Mouse (Mus musculus): ENCODE measurements around the gene Fah. TPM values are rescaled to one million over a fixed set of nuclear protein-coding genes. Genes with fewer than 3 reads are reported as not detected.

Fah gene
- polyA plus RNA-seq (2012; rRNA removed): 850 and 987 TPM in 2 replicates

DNA sequence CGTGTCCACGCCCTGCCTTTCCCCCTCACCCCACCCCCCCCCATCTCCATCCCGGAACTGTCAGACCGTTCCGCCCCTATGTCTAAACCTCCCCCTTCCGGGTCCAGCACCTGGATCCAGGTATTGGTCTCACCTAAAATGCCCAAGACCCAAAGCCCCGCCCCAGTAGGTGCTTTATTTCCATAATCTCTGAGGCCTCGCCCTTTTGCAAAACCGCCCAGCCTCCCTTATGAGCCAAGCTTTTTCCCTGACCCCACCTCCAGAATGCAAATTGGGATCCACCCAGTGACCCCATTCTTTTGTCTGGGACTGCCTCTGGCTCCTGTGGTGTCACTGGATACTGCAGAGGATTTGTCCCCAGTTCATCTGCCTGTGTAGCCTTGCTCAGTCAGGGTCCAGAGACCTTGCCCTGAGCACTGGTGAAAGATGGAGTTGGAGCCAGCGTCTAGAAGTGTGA, at the start of gene Fah:
TSS of gene Fah (minus strand) at position 430 of the 457 bp plus-strand sequence.
- no peaks in the 10 kb centered on the region for H3K27me3 ChIP-seq (replicated peaks; ENCODE audit: control insufficient read depth, insufficient read depth, low read length)
- 5% methylated on average over 10 of the region's 10 CpGs for WGBS
- no peaks in the 10 kb centered on the region for H3K36me3 ChIP-seq (ENCODE audit: control insufficient read depth, insufficient read depth, low read length)
- no peak for TF ChIP-seq POLR2A (IDR thresholded peaks at IDR 0.05; ENCODE audit: low read depth, low read length)
- TF ChIP-seq CTCF (conservative IDR thresholded peaks at IDR 0.05; ENCODE audit: insufficient read depth, insufficient read length, low read depth, low read length): no peak
- no peaks in the 10 kb centered on the region; the same call in 1 of the 2 replicates for H3K4me1 ChIP-seq (ENCODE audit: control insufficient read depth, insufficient read depth, low read length)
- peak within 1 kb of the TSS; percentile 82 for H3K4me3 ChIP-seq (ENCODE audit: insufficient read depth, low read depth, low read length)
- peak; percentile 92 for DNase-seq
- H3K27ac ChIP-seq (ENCODE audit: insufficient read depth, low read depth, low read length): peak within 1 kb of the TSS; percentile 88

DNA sequence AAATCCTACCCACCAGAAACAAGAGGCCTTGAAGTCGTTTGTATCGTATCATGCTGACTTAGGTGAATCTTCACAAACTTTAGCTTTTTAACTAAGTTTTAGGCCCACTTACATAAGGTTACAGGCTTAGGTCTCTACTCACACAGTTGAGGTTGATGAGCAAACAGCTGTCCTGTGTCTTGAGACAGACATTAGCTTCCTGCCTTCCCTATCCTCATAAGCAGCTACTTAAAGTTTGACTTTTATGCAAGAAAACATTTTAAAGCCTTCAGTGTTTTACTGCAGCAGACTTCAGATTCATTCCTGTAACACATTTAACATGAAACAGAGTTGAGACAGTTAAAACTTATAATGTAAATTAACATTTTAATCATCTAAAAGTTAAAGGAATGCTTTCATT, 46.2 kb upstream of the Fah start:
- WGBS: 63% methylated on average over 2 of the region's 2 CpGs
- no peak for DNase-seq
- H3K4me1 ChIP-seq (ENCODE audit: control insufficient read depth, insufficient read depth, low read length): peaks cover 4% of the 10 kb centered on the region; the same call in 1 of the 2 replicates
- H3K27ac ChIP-seq (ENCODE audit: insufficient read depth, low read depth, low read length): no peak overlapping the region
- H3K4me3 ChIP-seq (ENCODE audit: insufficient read depth, low read depth, low read length): no peak overlapping the region
- TF ChIP-seq POLR2A (IDR thresholded peaks at IDR 0.05; ENCODE audit: low read depth, low read length): no peak
- no peak for TF ChIP-seq CTCF (conservative IDR thresholded peaks at IDR 0.05; ENCODE audit: insufficient read depth, insufficient read length, low read depth, low read length)
- no peaks in the 10 kb centered on the region for H3K36me3 ChIP-seq (ENCODE audit: control insufficient read depth, insufficient read depth, low read length)
- H3K27me3 ChIP-seq (replicated peaks; ENCODE audit: control insufficient read depth, insufficient read depth, low read length): no peaks in the 10 kb centered on the region

DNA sequence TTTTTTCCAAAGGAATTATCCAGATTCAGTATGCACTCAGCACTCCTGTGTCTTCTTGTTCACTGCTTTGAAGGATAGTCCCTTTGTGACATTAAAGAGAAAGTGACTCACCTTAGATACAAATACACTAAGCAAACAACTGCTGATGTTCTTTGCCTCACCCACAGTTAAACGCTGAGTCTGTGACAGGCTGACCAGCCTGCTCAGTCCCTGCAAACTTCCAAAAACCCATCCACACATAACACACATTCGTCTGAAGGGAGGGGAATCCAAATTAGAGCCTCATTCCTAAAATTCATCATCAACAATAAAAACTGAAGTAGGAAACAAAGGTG, 45.4 kb upstream of the Fah start:
- DNase-seq: no peak
- Histone ChIP-seq H3K36me3 (ENCODE audit: control insufficient read depth, insufficient read depth, low read length) (no peaks in the 10 kb centered on the region), H3K4me3 (ENCODE audit: insufficient read depth, low read depth, low read length) (no peak overlapping the region), H3K4me1 (ENCODE audit: control insufficient read depth, insufficient read depth, low read length) (peaks cover 4% of the 10 kb centered on the region; the same call in 1 of the 2 replicates), H3K27ac (ENCODE audit: insufficient read depth, low read depth, low read length) (no peak overlapping the region), H3K27me3 (replicated peaks; ENCODE audit: control insufficient read depth, insufficient read depth, low read length) (no peaks in the 10 kb centered on the region)
- TF ChIP-seq POLR2A (IDR thresholded peaks at IDR 0.05; ENCODE audit: low read depth, low read length) (no peak), CTCF (conservative IDR thresholded peaks at IDR 0.05; ENCODE audit: insufficient read depth, insufficient read length, low read depth, low read length) (no peak)
- WGBS: 56% methylated on average over 2 of the region's 2 CpGs

DNA sequence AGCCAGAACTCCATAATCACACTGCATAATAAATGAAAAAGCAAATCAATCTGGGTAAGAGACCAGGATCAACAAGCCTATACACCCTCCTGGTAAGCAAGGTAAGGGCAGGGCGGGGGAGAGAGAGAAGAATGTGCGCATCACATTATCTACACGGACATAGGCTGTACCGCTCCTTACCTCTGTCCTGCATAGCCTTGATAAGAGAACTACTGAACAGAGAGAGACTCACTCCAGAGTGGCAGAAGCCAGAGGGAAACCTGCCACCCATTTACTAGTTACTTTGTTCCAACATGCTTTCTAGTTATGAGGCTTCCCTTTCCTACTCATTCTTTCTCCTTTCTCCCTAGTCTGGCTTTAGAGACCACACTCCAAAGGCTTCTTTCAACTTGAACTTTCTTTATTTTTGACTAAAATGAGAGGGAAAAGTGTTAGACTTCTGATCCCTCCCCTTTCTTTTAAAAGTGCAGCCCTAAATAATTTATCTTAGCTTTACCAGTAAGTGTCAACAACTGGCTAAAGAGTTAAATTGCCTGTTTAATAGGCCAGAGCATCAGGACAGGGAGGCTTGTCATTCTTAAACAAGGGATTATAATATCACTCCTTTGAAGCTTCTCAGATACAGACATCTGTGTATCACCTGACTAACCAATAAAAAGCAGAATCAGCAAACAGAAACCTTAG, 44.9 kb upstream of the Fah start:
- no peaks in the 10 kb centered on the region for H3K27me3 ChIP-seq (replicated peaks; ENCODE audit: control insufficient read depth, insufficient read depth, low read length)
- TF ChIP-seq POLR2A (IDR thresholded peaks at IDR 0.05; ENCODE audit: low read depth, low read length) (no peak), CTCF (conservative IDR thresholded peaks at IDR 0.05; ENCODE audit: insufficient read depth, insufficient read length, low read depth, low read length) (no peak)
- no peak for DNase-seq
- H3K27ac ChIP-seq (ENCODE audit: insufficient read depth, low read depth, low read length): no peak overlapping the region
- WGBS: 87% methylated on average over 4 of the region's 4 CpGs
- no peaks in the 10 kb centered on the region; the same call in 1 of the 2 replicates for H3K4me1 ChIP-seq (ENCODE audit: control insufficient read depth, insufficient read depth, low read length)
- H3K36me3 ChIP-seq (ENCODE audit: control insufficient read depth, insufficient read depth, low read length): no peaks in the 10 kb centered on the region
- no peak overlapping the region for H3K4me3 ChIP-seq (ENCODE audit: insufficient read depth, low read depth, low read length)

DNA sequence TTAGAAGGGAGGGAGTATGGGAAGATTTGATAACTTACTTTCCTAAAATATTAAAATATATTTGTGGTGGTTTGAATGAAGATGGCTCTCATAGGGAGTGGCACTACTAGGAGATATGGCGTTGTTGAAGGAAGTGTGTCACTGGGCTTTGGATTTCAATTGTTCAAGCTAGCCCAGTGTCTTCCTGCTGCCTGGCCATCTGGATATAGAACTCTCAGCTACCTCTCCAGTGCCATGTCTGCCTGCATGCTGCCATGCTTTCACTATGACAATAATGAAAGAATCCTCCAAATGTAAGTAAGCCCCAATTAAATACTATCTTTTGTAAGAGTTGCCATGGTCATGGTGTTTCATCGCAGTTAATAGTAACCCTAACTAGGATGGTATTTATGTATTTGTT, 42.5 kb upstream of the Fah start:
- H3K36me3 ChIP-seq (ENCODE audit: control insufficient read depth, insufficient read depth, low read length): no peaks in the 10 kb centered on the region
- 87% methylated on average over 2 of the region's 2 CpGs for WGBS

DNA sequence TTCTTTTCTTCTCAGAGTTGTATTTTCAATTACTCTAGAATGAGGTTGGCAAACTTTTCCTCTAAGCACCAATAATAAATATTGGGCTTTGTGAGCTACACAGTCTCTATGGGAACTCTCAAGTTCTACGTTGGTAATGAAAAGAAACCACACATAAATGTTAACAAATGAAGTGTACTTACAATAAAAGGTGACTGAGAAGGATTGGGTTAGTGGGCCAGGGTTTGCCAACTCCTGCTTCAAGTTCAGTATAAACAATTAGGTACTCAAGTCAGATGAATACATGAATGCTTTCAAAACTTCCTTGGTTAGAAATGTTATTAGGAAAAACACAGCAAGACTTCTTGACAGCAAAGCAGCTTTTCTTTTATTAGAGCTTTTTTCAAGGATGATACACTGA, 39.7 kb upstream of the Fah start:
- Histone ChIP-seq H3K4me1 (ENCODE audit: control insufficient read depth, insufficient read depth, low read length) (peaks cover 6% of the 10 kb centered on the region; the same call in 1 of the 2 replicates), H3K36me3 (ENCODE audit: control insufficient read depth, insufficient read depth, low read length) (no peaks in the 10 kb centered on the region), H3K27ac (ENCODE audit: insufficient read depth, low read depth, low read length) (no peak overlapping the region), H3K4me3 (ENCODE audit: insufficient read depth, low read depth, low read length) (no peak overlapping the region), H3K27me3 (replicated peaks; ENCODE audit: control insufficient read depth, insufficient read depth, low read length) (no peaks in the 10 kb centered on the region)
- TF ChIP-seq POLR2A (IDR thresholded peaks at IDR 0.05; ENCODE audit: low read depth, low read length): no peak
- 69% methylated on average over 1 of the region's 1 CpGs for WGBS
- no peak for DNase-seq

More for the DNA sequence above, 42.5 kb upstream of the Fah start:
- Histone ChIP-seq H3K27me3 (replicated peaks; ENCODE audit: control insufficient read depth, insufficient read depth, low read length) (no peaks in the 10 kb centered on the region), H3K27ac (ENCODE audit: insufficient read depth, low read depth, low read length) (no peak overlapping the region), H3K4me3 (ENCODE audit: insufficient read depth, low read depth, low read length) (no peak overlapping the region), H3K4me1 (ENCODE audit: control insufficient read depth, insufficient read depth, low read length) (no peaks in the 10 kb centered on the region; the same call in 1 of the 2 replicates)
- no peak for DNase-seq
- TF ChIP-seq POLR2A (IDR thresholded peaks at IDR 0.05; ENCODE audit: low read depth, low read length): no peak
- TF ChIP-seq CTCF (conservative IDR thresholded peaks at IDR 0.05; ENCODE audit: insufficient read depth, insufficient read length, low read depth, low read length): no peak

DNA sequence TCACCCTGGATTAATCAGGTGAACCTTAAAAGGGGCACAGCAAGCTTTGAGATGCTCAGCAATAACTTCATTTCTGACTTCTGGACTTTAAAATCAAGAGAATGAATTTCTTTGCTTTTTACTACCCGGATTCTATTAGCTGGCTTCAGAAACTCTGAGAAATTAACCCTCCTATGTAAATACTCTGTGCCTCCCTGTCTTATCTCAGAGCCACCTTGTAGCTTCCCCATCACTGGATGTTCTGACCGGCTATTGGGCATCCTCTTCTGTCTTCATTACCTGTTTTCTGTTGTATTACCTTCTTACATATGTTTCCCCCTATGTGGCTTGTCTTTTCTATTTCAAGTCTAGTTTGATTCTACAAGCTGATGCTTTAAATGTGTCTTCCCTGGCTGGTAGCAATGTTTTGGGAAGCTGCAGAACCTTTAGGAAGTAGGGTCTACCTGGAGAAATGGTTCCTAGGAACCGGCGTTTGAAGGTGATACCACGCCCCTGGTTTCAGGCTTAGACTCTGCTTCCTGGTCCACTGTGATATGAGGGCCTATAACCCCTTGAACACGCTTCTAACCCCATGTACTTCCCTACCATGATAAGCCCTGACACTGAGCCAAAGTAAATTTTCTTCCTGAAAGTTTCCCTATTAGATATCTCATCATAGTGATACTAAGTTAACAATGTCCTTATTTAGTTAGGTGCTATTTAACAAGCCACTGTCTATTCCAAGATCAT, 36.9 kb upstream of the Fah start:
- Histone ChIP-seq H3K36me3 (ENCODE audit: control insufficient read depth, insufficient read depth, low read length) (no peaks in the 10 kb centered on the region), H3K4me1 (ENCODE audit: control insufficient read depth, insufficient read depth, low read length) (peaks cover 9% of the 10 kb centered on the region; the same call in 1 of the 2 replicates), H3K27ac (ENCODE audit: insufficient read depth, low read depth, low read length) (no peak overlapping the region), H3K27me3 (replicated peaks; ENCODE audit: control insufficient read depth, insufficient read depth, low read length) (no peaks in the 10 kb centered on the region), H3K4me3 (ENCODE audit: insufficient read depth, low read depth, low read length) (no peak overlapping the region)
- DNase-seq: no peak
- WGBS: 92% methylated on average over 6 of the region's 6 CpGs
- TF ChIP-seq POLR2A (IDR thresholded peaks at IDR 0.05; ENCODE audit: low read depth, low read length) (no peak), CTCF (conservative IDR thresholded peaks at IDR 0.05; ENCODE audit: insufficient read depth, insufficient read length, low read depth, low read length) (no peak)

Data from kidney, adult 2 months (tissue).